Mouse (Mus musculus) spleen, adult 2 months (tissue): ENCODE measurements at regions not wholly inside any gene's neighbourhood (a gene's known extent, or its start where the extent isn't known, plus 50 kb on each side); places are given as distances from the start of the nearest gene placed in this dataset.

Experiments used
- DNase-seq, 2 experiments: peaks; one replicate each; pipeline versions ENCODE4 v3.0.0 to v3.0.0-alpha.2; 2012 to 2021; ENCODE audit warnings: low spot score in 2 of 2, low read depth in 1 of 2
- H3K27ac ChIP-seq: fragments of 200-500 bp; 2 replicates; pipeline ENCODE4 v1.5.1; 2012; ENCODE audit warnings: low read length, inconsistent platforms; ENCODE audit not compliant: insufficient read depth
- H3K27me3 ChIP-seq: fragments of 200-500 bp; 2 replicates; pipeline ENCODE4 v1.6.1; 2012; ENCODE audit warnings: mild to moderate bottlenecking, moderate library complexity, low read length, inconsistent platforms; ENCODE audit not compliant: control insufficient read depth, insufficient read depth
- H3K36me3 ChIP-seq: fragments of 200-500 bp; 2 replicates; pipeline ENCODE4 v1.6.1; 2012; ENCODE audit warnings: mild to moderate bottlenecking, low read length, inconsistent platforms; ENCODE audit not compliant: control insufficient read depth, insufficient read depth
- H3K4me1 ChIP-seq: fragments of 200-500 bp; 2 replicates; pipeline ENCODE4 v1.6.1; 2011; ENCODE audit warnings: inconsistent platforms; ENCODE audit not compliant: control insufficient read depth, insufficient read depth, insufficient read length
- H3K4me3 ChIP-seq: fragments of 200-500 bp; 2 replicates; pipeline ENCODE4 v1.5.1; 2011; ENCODE audit warnings: mild to moderate bottlenecking, inconsistent platforms; ENCODE audit not compliant: insufficient read depth, insufficient read length; ENCODE audit errors: extremely low read depth
- CTCF ChIP-seq: fragments of 200-500 bp; IDR thresholded peaks from 2 replicates; pipeline ENCODE4 v1.5.1; 2011; ENCODE audit warnings: mild to moderate bottlenecking, inconsistent platforms; ENCODE audit not compliant: insufficient read depth, insufficient read length, insufficient replicate concordance; ENCODE audit errors: extremely low read depth
- POLR2A ChIP-seq: fragments of 200-500 bp; IDR thresholded peaks from 2 replicates; pipeline ENCODE4 v1.6.1; 2011; ENCODE audit warnings: low read depth, low read length, inconsistent platforms
- WGBS: fragments of 180-500 bp; shearing (Covaris S2); methylation state at CpG from one replicate; pipeline ENCODE4 v1.1.7; 2018; 5-methylcytosine and 5-hydroxymethylcytosine counted together

DNA sequence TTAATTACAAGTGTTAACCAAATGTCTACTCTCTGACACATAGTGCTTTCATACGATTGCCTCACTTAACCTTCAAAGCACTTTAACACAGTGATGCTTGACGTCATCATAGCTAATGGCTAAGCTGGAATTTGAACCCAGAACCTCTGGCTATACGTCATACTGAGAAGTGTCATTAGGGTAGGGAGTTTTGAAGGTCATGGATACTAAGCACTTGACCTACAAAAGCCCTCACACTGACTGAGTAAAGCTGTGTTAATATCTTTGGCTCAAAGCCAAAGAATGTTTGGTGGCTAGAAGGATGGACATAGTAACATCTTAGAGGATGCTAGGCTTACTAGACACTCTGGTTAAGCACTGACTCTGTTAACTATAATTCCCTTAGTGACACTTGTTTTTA, 106.9 kb upstream of the Tmtc1 start:
- 84% methylated on average over 3 of the region's 3 CpGs for WGBS
- H3K27ac ChIP-seq = no peak overlapping the region
- H3K36me3 ChIP-seq = no peaks in the 10 kb centered on the region

DNA sequence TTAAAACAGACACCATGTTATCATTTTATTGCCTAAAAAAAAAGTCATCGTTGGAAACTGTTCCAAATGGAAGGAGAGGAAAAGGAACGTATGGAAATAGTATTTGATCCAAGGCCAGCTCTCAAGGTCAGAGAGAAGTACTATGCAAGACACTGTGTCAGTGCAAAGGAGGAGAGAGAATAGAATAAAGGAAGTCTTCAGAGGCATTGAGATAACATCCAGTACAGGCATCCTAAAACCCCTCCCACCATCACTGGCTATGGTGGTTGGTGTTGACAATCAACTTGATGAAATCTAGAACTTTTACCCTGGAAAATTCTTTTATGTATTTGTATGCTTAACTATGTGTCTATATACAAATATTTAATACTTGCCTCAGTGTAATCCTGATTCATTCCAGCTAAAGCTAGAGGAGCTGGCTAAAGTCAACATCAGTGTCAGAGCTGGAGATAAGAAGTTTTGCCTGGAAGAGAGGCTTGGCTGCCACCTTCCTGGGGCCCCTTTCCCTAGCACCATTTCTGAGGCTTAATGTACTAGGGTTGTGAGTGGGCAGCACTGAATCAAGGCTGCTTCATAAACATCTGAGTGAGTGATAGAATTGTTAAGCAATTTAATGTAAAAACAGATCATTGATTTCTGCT, 104.1 kb upstream of the Tmtc1 start:
- Histone ChIP-seq H3K27me3 (no peaks in the 10 kb centered on the region), H3K27ac (no peak overlapping the region), H3K4me1 (no peaks in the 10 kb centered on the region), H3K4me3 (no peak overlapping the region), H3K36me3 (no peaks in the 10 kb centered on the region)
- TF ChIP-seq CTCF = no peak
- no peak for TF ChIP-seq POLR2A
- no peak for DNase-seq
- 86% methylated on average over 2 of the region's 2 CpGs for WGBS

More for the DNA sequence above, 106.9 kb upstream of the Tmtc1 start:
- Histone ChIP-seq H3K4me1 (no peaks in the 10 kb centered on the region), H3K27me3 (no peaks in the 10 kb centered on the region), H3K4me3 (no peak overlapping the region)
- TF ChIP-seq CTCF (no peak), POLR2A (no peak)
- DNase-seq = no peak

DNA sequence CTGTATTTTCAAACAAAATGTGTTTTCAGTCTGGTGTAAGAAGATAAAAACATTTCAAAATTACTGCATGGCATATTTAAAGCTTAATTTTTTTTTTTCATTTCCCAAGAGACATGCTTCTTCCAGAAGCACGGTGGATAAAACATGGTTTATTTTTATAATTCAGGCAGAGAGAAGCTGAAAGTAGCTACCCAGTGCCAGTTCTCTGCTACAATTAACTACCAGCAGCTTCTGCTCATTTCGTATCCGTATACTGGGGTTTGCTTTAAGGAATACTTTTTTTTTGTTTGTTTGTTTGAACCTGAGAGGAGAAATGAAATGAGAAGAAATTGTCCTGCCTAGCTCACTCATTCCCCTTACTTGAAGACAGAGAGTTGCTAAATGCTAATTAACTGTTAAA, 98.9 kb upstream of the Tmtc1 start:
- no peak for DNase-seq
- H3K4me3 ChIP-seq = no peak overlapping the region
- no peaks in the 10 kb centered on the region for H3K4me1 ChIP-seq
- no peaks in the 10 kb centered on the region for H3K36me3 ChIP-seq
- TF ChIP-seq CTCF (no peak), POLR2A (no peak)
- WGBS = 67% methylated on average over 3 of the region's 3 CpGs
- no peaks in the 10 kb centered on the region for H3K27me3 ChIP-seq
- no peak overlapping the region for H3K27ac ChIP-seq

DNA sequence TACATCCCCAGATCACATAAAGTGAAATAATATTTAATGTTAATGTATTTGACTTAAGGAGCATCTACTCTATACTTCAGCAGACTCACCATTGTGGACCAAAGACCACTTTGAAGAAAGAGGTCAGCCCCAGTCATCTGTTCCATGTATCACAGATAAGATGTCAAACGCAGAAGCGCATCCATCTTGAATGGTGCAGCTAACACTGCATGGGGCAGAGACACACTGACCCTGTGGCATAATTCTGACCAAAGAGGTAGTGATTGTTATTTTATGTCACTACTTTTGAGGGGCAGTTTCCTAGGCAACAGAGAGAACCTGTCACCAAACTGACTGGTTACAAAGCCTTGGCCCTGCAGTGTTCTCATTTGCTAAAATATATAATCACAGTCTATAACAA, 97.8 kb upstream of the Tmtc1 start:
- WGBS = 96% methylated on average over 2 of the region's 2 CpGs
- H3K4me3 ChIP-seq = no peak overlapping the region
- no peaks in the 10 kb centered on the region for H3K4me1 ChIP-seq
- no peaks in the 10 kb centered on the region for H3K27me3 ChIP-seq
- H3K27ac ChIP-seq = no peak overlapping the region
- H3K36me3 ChIP-seq = no peaks in the 10 kb centered on the region
- DNase-seq = no peak
- no peak for TF ChIP-seq CTCF

DNA sequence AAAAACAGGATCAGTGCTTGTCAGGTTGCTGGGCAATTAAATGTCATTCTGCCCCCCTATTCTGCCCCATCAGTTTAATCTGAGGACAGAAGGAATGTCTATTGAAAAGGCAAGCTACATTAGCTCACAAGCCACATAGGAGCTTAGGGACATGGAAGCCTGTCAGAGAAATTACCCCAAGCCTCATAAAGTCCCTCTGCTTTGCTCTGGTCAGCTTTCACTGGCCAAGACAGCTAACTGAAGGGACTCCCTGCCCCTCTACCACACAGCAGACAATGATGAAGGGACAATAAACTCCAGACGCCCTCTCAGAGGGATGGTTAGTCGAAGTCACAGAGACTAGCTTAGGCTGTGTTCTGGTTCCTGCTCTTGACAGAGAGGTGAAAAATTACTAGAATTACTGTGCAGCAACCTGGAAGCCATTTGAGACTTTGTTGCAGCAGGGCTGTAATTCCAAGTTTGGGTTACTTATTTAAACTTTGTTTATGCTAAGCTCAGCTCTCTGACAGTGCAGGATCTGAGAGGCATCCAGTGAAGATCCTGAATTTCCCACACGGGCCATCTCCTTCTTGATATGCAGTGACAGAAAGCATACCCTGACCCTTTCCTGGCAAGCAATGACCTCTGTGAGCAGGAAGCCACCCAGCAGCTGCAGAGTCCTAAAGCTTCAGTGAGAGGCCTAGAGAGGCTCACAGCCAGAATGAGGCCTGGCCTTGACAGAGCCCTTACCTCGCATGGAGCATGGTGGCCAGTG, 95.2 kb upstream of the Tmtc1 start:
- Histone ChIP-seq H3K36me3 (no peaks in the 10 kb centered on the region), H3K4me3 (no peak overlapping the region), H3K27me3 (no peaks in the 10 kb centered on the region), H3K27ac (no peak overlapping the region), H3K4me1 (no peaks in the 10 kb centered on the region)
- DNase-seq = no peak
- TF ChIP-seq POLR2A (no peak), CTCF (no peak)
- WGBS = 82% methylated on average over 4 of the region's 4 CpGs

DNA sequence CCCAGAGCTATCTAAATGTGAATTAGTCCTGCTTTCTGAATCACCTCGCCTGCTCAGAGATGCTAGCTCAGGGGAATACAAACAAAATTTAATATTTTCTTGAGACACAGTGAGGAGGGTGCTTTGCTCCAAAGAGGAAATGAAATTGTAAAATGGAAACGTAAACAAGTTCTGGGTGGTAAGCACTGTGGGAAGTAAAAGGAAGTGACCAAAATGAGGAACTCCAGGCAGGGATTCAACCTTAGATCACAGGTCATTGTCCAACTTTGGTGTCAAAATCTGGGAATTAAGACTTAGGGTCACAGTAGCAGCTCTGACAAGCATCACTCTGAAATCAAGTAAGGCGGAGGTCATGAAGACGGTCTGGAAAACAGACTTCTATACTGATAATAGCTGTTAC, 90.2 kb upstream of the Tmtc1 start:
- TF ChIP-seq CTCF (no peak), POLR2A (no peak)
- Histone ChIP-seq H3K27me3 (no peaks in the 10 kb centered on the region), H3K4me1 (no peaks in the 10 kb centered on the region), H3K36me3 (no peaks in the 10 kb centered on the region), H3K27ac (no peak overlapping the region), H3K4me3 (no peak overlapping the region)
- WGBS = 58% methylated on average over 4 of the region's 4 CpGs
- no peak for DNase-seq

- Histone ChIP-seq H3K27me3 (no peaks in the 10 kb centered on the region), H3K4me1 (no peaks in the 10 kb centered on the region), H3K4me3 (no peak overlapping the region), H3K27ac (no peak overlapping the region), H3K36me3 (no peaks in the 10 kb centered on the region)
- whole genome bisulfite sequencing = 86% methylated on average over 1 of the region's 1 CpGs
- DNase-seq = no peak
- TF ChIP-seq POLR2A (no peak), CTCF (no peak)
Observed at GRCm38 (mm10) chr6:148531068-148531467, 86.9 kb upstream of the Tmtc1 start.
